Mouse (Mus musculus): ENCODE results near the gene Adamtsl1. TPM values are rescaled to one million over a fixed set of nuclear protein-coding genes. Genes with fewer than 3 reads are reported as not detected.

The Adamtsl1 gene
- polyA plus RNA-seq, 1 experiment from 2014 or later: 14.2 TPM

DNA sequence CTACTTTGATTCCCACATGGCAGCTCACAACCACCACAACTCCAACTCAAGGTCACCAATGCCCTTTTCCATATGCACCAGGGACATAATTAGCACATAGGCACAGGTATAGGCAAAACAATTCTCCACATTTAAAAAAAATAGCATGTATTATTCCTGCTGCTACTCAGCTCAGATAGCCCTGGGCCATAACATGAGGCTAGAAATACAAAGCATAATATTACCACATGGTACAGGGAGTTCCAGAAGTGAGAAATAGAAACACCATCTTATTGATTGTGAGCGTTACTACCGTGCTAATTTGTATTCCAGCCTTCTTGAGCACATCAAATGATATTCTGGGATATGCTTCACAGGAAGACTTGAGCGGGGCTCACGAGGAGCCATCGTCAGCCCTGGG is 155.3 kb downstream of the Adamtsl1 start:
- Histone ChIP-seq H3K27me3 (ENCODE audit: insufficient read depth, low read length) (no peaks in the 10 kb centered on the region), H3K36me3 (ENCODE audit: insufficient read depth) (no peaks in the 10 kb centered on the region), H3K27ac (ENCODE audit: low read depth) (no peak overlapping the region)

DNA sequence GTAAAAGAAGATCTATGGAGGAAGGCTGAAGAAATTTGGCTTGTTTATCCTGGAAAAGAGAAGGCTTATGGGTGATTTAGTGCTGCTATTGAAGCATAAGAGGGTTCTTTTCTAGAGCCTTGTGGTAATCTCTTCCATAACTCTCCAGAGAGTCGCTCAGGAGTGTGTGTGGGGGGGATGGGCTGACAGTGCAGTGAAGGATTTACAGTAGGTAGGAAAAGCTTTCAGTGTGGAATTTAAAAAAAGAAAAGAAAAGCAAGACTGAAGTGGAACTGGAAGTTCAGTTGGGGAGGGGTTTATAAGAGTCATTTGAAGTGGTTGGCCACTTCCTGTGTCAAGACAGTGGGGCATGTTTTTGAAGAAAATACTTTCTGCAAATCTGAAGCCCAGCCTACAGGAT is 155.8 kb downstream of the Adamtsl1 start:
- ATAC-seq (ENCODE audit: insufficient read depth) (no peak), DNase-seq (peak; percentile 7)
- Histone ChIP-seq H3K4me1 (ENCODE audit: insufficient read depth) (0 out of 2 replicates have a peak, but pooled peaks cover 3% of the 10 kb centered on the region), H3K9me3 (ENCODE audit: low read depth, low read length) (no peaks in the 10 kb centered on the region), H3K27me3 (ENCODE audit: insufficient read depth, low read length) (no peaks in the 10 kb centered on the region), H3K9ac (no peak overlapping the region), H3K36me3 (ENCODE audit: insufficient read depth) (no peaks in the 10 kb centered on the region), H3K27ac (ENCODE audit: low read depth) (no peak overlapping the region), H3K4me2 (no peak overlapping the region), H3K4me3 (ENCODE audit: low read depth, low read length) (no peak overlapping the region)
- WGBS: 53% methylated on average over 1 of the region's 1 CpGs
- TF ChIP-seq CTCF (IDR thresholded peaks at IDR 0.05; ENCODE audit: low read depth): no peak

More for the DNA sequence above, 155.3 kb downstream of the Adamtsl1 start:
- no peak for ATAC-seq (ENCODE audit: insufficient read depth)
- WGBS: 74% methylated on average over 5 of the region's 5 CpGs
- DNase-seq: no peak
- Histone ChIP-seq H3K9me3 (ENCODE audit: low read depth, low read length) (no peaks in the 10 kb centered on the region), H3K9ac (no peak overlapping the region), H3K4me1 (ENCODE audit: insufficient read depth) (0 out of 2 replicates have a peak, but pooled peaks cover 3% of the 10 kb centered on the region), H3K4me2 (no peak overlapping the region), H3K4me3 (ENCODE audit: low read depth, low read length) (no peak overlapping the region)
- no peak for TF ChIP-seq CTCF (IDR thresholded peaks at IDR 0.05; ENCODE audit: low read depth)

DNA sequence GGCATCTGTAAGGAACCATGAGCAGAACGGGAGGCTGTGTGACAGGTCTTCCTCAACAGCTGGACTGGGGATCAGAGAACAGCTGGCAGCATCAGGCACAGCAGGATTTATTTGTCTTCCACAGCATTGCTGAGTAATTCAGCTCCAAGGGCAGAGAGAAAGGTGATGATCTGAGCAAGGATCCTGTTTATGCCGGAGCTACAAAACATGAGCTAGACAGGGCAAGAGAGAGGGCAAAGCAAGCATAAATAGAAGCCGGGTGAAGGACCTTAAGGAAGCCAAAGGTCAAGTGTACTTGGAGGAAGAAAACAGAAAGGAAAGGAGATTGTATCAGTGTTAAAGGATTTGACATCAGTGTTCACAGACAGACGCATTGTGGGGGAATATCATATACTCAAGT is 158.3 kb downstream of the Adamtsl1 start:
- 11% methylated on average over 4 of the region's 4 CpGs for WGBS
- H3K9me3 ChIP-seq (ENCODE audit: low read depth, low read length): no peaks in the 10 kb centered on the region
- no peaks in the 10 kb centered on the region for H3K27me3 ChIP-seq (ENCODE audit: insufficient read depth, low read length)
- H3K4me1 ChIP-seq (ENCODE audit: insufficient read depth): 0 out of 2 replicates have a peak, but pooled peaks cover 3% of the 10 kb centered on the region
- H3K36me3 ChIP-seq (ENCODE audit: insufficient read depth): no peaks in the 10 kb centered on the region
- DNase-seq: peak; percentile 21
- no peak for TF ChIP-seq CTCF (IDR thresholded peaks at IDR 0.05; ENCODE audit: low read depth)
- H3K4me2 ChIP-seq: no peak overlapping the region
- H3K9ac ChIP-seq: no peak overlapping the region
- no peak overlapping the region for H3K4me3 ChIP-seq (ENCODE audit: low read depth, low read length)
- H3K27ac ChIP-seq (ENCODE audit: low read depth): no peak overlapping the region
- ATAC-seq (ENCODE audit: insufficient read depth): no peak

DNA sequence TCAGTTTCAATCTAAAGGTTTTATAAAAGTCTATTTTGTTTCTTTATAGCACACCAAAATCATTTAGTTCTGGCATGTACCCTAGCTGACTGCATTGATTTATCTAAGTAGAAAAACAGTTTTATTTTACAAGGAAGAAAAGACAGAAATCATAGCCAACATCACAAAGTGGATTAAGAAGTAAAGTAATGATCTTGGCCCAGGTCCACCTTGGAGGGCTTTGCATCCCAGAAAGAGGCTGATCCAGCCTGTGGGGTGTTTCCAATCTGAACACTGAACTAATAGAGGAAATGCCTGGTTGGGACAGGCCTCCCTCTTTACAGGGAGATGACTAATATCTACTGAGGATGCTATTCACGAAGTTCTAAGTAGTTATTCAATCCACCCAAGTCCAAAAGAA is 163.6 kb downstream of the Adamtsl1 start:
- Histone ChIP-seq H3K4me3 (ENCODE audit: low read depth, low read length) (no peak overlapping the region), H3K27ac (ENCODE audit: low read depth) (no peak overlapping the region), H3K4me2 (no peak overlapping the region), H3K4me1 (ENCODE audit: insufficient read depth) (no peaks in the 10 kb centered on the region), H3K36me3 (ENCODE audit: insufficient read depth) (no peaks in the 10 kb centered on the region), H3K9me3 (ENCODE audit: low read depth, low read length) (no peaks in the 10 kb centered on the region), H3K9ac (no peak overlapping the region), H3K27me3 (ENCODE audit: insufficient read depth, low read length) (no peaks in the 10 kb centered on the region)
- no peak for DNase-seq
- ATAC-seq (ENCODE audit: insufficient read depth): no peak
- 48% methylated on average over 1 of the region's 1 CpGs for WGBS
- no peak for TF ChIP-seq CTCF (IDR thresholded peaks at IDR 0.05; ENCODE audit: low read depth)

DNA sequence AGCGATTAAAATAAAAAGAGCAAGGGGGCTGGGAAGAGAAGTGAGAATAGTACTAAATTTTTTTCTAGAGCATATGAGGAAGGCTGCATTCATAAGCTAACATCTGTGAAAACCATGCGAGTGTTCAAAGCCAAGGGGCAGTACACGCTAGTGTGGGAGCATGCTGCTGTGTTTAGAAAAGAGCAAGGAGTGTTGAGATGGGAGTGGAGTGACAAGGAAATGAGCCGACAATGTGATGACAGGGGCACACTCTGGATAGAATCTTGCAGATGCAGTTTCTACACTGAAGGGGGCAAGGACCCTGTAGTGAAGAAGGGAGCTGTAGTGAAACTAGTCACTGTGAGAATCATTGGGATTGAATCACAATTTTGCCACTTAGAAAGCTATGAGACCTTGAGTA is 172.2 kb downstream of the Adamtsl1 start:
- H3K4me1 ChIP-seq (ENCODE audit: insufficient read depth): no peaks in the 10 kb centered on the region
- DNase-seq (peak; percentile 54), ATAC-seq (ENCODE audit: insufficient read depth) (peak; percentile 71)
- no peak overlapping the region for H3K4me3 ChIP-seq (ENCODE audit: low read depth, low read length)
- no peaks in the 10 kb centered on the region for H3K36me3 ChIP-seq (ENCODE audit: insufficient read depth)
- TF ChIP-seq CTCF (IDR thresholded peaks at IDR 0.05; ENCODE audit: low read depth): 0 out of 2 replicates have a peak, but pooled peaks have one; percentile 1
- no peaks in the 10 kb centered on the region for H3K27me3 ChIP-seq (ENCODE audit: insufficient read depth, low read length)
- no peaks in the 10 kb centered on the region for H3K9me3 ChIP-seq (ENCODE audit: low read depth, low read length)
- no peak overlapping the region for H3K4me2 ChIP-seq
- H3K9ac ChIP-seq: no peak overlapping the region
- H3K27ac ChIP-seq (ENCODE audit: low read depth): no peak overlapping the region
- WGBS: 30% methylated on average over 4 of the region's 4 CpGs

DNA sequence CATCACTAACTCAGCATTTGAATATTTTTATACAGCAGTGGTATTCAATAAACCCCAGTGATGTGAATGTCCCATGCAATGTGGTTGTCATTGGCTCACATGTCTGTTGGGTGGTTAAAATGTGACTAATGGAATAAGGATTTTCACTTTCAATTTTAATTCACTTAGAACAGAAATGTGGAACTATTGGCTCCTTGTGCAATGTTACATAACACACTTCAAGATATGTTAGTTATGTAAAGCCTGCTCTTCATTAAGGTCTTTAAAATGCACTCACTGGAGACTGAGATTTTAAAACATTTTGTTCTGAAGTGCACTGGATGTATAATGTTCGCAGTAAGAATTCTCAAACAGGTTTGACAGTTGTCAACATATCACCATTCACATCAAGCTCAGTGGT is 181.3 kb downstream of the Adamtsl1 start:
- H3K9ac ChIP-seq: no peak overlapping the region
- WGBS: 53% methylated on average over 1 of the region's 1 CpGs
- no peaks in the 10 kb centered on the region for H3K27me3 ChIP-seq (ENCODE audit: insufficient read depth, low read length)
- no peak for TF ChIP-seq CTCF (IDR thresholded peaks at IDR 0.05; ENCODE audit: low read depth)
- ATAC-seq (ENCODE audit: insufficient read depth) (no peak), DNase-seq (no peak)
- no peak overlapping the region for H3K27ac ChIP-seq (ENCODE audit: low read depth)
- H3K4me3 ChIP-seq (ENCODE audit: low read depth, low read length): no peak overlapping the region
- H3K36me3 ChIP-seq (ENCODE audit: insufficient read depth): no peaks in the 10 kb centered on the region
- H3K4me1 ChIP-seq (ENCODE audit: insufficient read depth): no peaks in the 10 kb centered on the region
- H3K9me3 ChIP-seq (ENCODE audit: low read depth, low read length): no peaks in the 10 kb centered on the region
- H3K4me2 ChIP-seq: no peak overlapping the region

DNA sequence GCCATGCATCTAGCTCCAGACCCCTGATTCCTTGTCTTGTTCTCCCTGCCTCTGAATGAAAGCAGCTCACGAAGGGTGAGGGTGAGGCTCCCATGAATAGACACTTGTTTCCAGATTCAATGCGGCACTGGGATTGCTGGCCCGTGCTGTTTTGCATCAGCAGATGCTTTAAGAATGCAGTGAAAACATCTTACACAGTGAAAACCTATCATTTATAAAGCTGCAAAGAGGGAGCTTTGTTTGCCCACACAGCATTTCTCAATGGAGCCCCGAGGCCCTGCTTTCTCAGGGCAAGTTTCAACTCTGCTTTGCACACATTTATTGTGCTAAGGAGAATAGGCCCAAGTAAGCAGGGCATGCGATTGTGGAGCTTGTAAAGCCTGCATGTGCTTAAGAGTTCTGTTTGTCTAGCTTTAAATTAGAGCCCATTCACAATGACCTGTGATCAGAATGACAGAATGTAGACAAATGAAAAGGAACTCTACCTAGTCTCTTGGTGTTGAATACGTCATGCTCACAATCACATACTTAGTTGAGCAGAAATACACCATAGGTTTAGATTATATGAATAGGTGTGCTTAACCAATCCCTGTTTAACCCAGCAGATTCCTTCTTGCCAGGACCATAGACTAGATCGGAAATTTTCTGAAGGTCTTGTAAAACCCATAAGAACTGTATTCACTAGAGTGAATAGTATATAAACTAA is 193.5 kb downstream of the Adamtsl1 start:
- WGBS: 75% methylated on average over 7 of the region's 7 CpGs

More for the DNA sequence above, 193.5 kb downstream of the Adamtsl1 start:
- Histone ChIP-seq H3K27ac (ENCODE audit: low read depth) (0 out of 2 replicates have a peak overlapping the region, but pooled peaks have one; percentile 42), H3K4me3 (ENCODE audit: low read depth, low read length) (no peak overlapping the region), H3K27me3 (ENCODE audit: insufficient read depth, low read length) (no peaks in the 10 kb centered on the region), H3K4me1 (ENCODE audit: insufficient read depth) (no peaks in the 10 kb centered on the region), H3K9ac (no peak overlapping the region), H3K4me2 (no peak overlapping the region), H3K9me3 (ENCODE audit: low read depth, low read length) (no peaks in the 10 kb centered on the region), H3K36me3 (ENCODE audit: insufficient read depth) (no peaks in the 10 kb centered on the region)
- DNase-seq (peak; percentile 20), ATAC-seq (ENCODE audit: insufficient read depth) (no peak)
- no peak for TF ChIP-seq CTCF (IDR thresholded peaks at IDR 0.05; ENCODE audit: low read depth)
